Mouse (Mus musculus) neural tube, embryonic 12.5 days (tissue): Measurements from ENCODE around the gene Kif13a. TPM values are rescaled to one million over a fixed set of nuclear protein-coding genes. Genes with fewer than 3 reads are reported as not detected.

Source experiments
- ATAC-seq: fragments of 200-750 bp; cut with Nextera tagmentation; 2 replicates; pipeline ENCODE4 v1.8.0; 2017; ENCODE audit warnings: low read depth, mild to moderate bottlenecking, moderate TSS enrichment, moderate library complexity; ENCODE audit not compliant: low FRiP score
- H3K27ac ChIP-seq: fragments of 300-500 bp; sonication (generic); 2 replicates; pipeline ENCODE4 v1.5.1; 2016
- H3K27me3 ChIP-seq: fragments of 300-500 bp; sonication (generic); replicated peaks from 2 replicates; pipeline ENCODE4 v1.6.1; 2016; ENCODE audit warnings: mild to moderate bottlenecking
- H3K36me3 ChIP-seq: fragments of 300-500 bp; sonication (generic); 2 replicates; pipeline ENCODE4 v1.6.1; 2016; ENCODE audit warnings: mild to moderate bottlenecking
- H3K4me1 ChIP-seq: fragments of 300-500 bp; sonication (generic); 2 replicates; pipeline ENCODE4 v1.6.1; 2016
- H3K4me2 ChIP-seq: fragments of 300-500 bp; sonication (generic); replicated peaks from 2 replicates; pipeline ENCODE4 v1.6.1; 2016; ENCODE audit warnings: mild to moderate bottlenecking
- H3K4me3 ChIP-seq: fragments of 300-500 bp; sonication (generic); 2 replicates; pipeline ENCODE4 v1.5.1; 2016
- H3K9ac ChIP-seq: fragments of 300-500 bp; sonication (generic); 2 replicates; pipeline ENCODE4 v1.6.1; 2016; ENCODE audit warnings: mild to moderate bottlenecking
- H3K9me3 ChIP-seq: fragments of 300-500 bp; sonication (generic); 2 replicates; pipeline ENCODE4 v1.6.1; 2016; ENCODE audit warnings: mild to moderate bottlenecking
- WGBS: fragments of 180-500 bp; shearing (Covaris S2); methylation state at CpG from one replicate; pipeline ENCODE4 v1.1.7; 2016; 5-methylcytosine and 5-hydroxymethylcytosine counted together
- polyA plus RNA-seq: library from polyadenylated mRNA; unstranded; fragments of >200 nt; fragmentation: Nextera tagmentation; extraction: Ambion mirVana; gene quantifications from 2 replicates; pipeline ENCODE4 v1.2.1, GENCODE M21; 2016

Kif13a gene
- polyA plus RNA-seq, 1 experiment from 2014 or later: 22.1 TPM

DNA sequence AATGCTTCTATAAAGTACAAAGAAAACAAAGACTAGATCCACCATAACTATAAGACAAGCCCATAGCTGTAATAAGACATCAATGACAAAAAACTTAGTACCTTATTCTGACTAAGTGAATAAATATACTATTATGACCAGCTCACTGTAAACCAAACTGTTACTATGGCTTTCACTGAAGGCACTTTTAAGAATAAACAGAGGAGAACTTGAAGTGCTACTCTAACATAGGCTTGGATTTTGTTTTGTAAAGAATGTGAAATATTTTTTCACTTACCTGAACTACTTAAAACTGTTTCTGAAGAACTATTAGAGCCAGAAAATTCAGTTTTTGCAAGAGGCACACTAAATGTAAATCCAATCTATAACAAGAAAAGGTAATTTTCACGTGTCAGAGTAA, 230.3 kb downstream of the Kif13a start:
- H3K36me3 ChIP-seq: peaks cover 26% of the 10 kb centered on the region
- ATAC-seq: no peak

More for the DNA sequence above, 230.3 kb downstream of the Kif13a start:
- Histone ChIP-seq H3K27me3 (no peaks in the 10 kb centered on the region), H3K4me1 (peaks cover 4% of the 10 kb centered on the region; the same call in 1 of the 2 replicates), H3K9me3 (no peaks in the 10 kb centered on the region), H3K4me2 (no peak overlapping the region), H3K27ac (no peak overlapping the region), H3K9ac (no peak overlapping the region), H3K4me3 (no peak overlapping the region)
- WGBS: 95% methylated on average over 1 of the region's 1 CpGs

Other genes with a start within 250 kb of the Kif13a start
- gene Nup153, start 201.9 kb downstream of the Kif13a start, polyA plus RNA-seq: 31.3 and 39.3 TPM in 2 replicates
- 7.7 and 8.7 TPM in 2 replicates for gene Nhlrc1, start 85.0 kb upstream of the Kif13a start, polyA plus RNA-seq
- 17.1 and 17.9 TPM in 2 replicates for gene Kdm1b, start 113.6 kb upstream of the Kif13a start, polyA plus RNA-seq
- 35.9 and 37.8 TPM in 2 replicates for gene Tpmt, start 114.9 kb upstream of the Kif13a start, polyA plus RNA-seq
- gene Dek, start 176.3 kb upstream of the Kif13a start, polyA plus RNA-seq: 224 and 242 TPM in 2 replicates
- 0.84 and 1.0 TPM in 2 replicates for gene Rnf144b, start 192.8 kb upstream of the Kif13a start, polyA plus RNA-seq